Mouse (Mus musculus): Measurements from ENCODE around the gene Tmem56.

Gene Tmem56

DNA sequence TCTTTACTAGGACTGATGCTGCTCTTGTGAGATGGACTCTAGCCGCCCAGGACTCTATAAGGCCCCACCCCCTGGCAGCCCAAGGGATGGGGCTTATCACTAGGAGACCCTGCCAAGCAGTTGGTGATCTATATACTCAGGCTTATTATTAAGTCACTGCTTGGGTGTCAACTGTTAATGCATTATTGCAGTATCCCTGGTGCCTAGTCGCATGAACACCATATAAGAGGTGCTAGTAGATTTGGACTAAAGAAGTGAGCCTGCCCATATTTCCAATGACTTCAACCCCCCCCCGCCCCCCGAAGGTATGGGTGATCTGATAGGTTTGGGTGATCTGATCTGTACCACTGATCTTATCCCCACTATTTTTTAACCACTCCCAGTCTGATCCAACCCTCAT lies at the start of gene Tmem56:
TSS of gene Tmem56 (minus strand) at position 101 of the 400 bp plus-strand sequence.
- POLR2A ChIA-PET, result interaction anchor here in 1 of 4 experiments (1.0 kb wide), 1 partner anchor 9 kb away, joined by 3 read pairs; the partner anchor contains the start of gene Alg14
- CTCF ChIA-PET, result no interaction called here

DNA sequence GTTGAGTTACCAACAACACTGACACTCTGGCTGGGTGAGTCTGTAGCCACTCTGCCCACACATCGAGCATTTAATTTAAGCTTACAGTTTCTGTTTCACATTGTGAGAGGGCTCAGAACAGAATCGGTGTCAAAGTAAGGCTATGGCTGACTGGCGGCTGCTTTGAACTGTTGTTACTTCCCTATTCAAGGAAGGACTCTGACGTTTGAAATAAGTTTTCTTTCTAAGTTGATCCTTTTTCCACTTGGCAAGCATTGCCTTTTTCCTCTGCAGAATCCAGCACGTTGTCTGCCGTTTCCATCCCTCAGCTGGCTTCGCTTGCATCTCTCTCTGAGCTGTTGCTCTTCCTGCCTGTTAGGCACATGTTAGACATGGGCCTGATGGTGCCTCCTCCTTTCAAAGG lies 47.3 kb upstream of the Tmem56 start:
- CTCF ChIA-PET, result no interaction called here
- POLR2A ChIA-PET, result interaction anchor here in 3 of 4 experiments (0.5 to 1.6 kb wide), 10 partner anchors 8 to 272 kb away, joined by 3 to 4 read pairs (median 3); no protein-coding TSS in a partner anchor

DNA sequence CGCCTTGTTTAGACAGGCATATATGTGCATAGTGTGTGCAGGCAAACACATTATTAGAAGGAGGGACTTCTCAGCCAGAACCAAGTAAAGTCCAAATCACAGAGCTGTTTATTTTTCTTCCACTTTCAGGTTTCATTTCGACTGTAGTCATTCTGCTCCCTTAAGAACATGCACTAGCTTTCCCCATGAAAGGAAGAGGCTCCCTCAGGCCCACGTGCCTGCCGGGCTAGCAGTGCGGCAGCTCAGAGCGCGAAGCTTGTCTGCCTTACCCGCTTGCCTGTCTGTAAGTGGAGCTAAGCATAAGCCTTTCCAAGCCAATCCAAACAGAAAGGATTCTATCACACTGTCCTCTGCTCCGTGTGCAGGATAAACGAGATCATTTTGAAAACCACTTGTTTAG lies 46.7 kb upstream of the Tmem56 start:
- ChIA-PET CTCF (interaction anchor here in 1 of 4 experiments (0.5 kb wide), 1 partner anchor 169 kb away, joined by 3 read pairs; no protein-coding TSS in a partner anchor), POLR2A (interaction anchor here in 3 of 4 experiments (0.5 to 1.6 kb wide), 10 partner anchors 8 to 273 kb away, joined by 3 to 4 read pairs (median 3); no protein-coding TSS in a partner anchor)

GRCm38 (mm10) chr3:121327406-121327805 lies 44.5 kb upstream of the Tmem56 start:
- POLR2A ChIA-PET, result no interaction called here

DNA sequence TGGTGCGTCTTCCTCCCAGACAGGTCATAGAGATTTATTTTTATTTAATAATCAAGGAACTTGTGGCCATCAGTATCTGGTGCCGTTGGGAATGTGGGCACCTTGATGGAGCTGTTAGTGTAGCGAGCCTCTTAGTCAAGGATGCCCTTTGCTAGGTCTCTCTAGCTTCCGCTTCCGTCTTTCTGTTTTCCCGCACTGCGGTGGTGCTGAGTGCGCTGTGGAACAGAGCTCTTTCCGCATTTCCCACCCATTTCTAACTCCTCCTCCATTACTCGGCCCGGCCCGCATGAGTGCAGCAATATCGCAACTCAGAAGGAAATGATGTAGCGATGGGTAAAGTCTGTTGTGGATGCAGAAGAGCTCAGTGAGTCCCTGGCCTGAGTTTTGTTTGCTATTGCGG lies 40.5 kb upstream of the Tmem56 start:
- POLR2A ChIA-PET, result interaction anchor here in 3 of 4 experiments (0.6 to 2.1 kb wide), 16 partner anchors 11 to 207 kb away, joined by 3 to 12 read pairs (median 4); partner anchors contain the start of gene Alg14 (in 1 of the 3)
- CTCF ChIA-PET, result interaction anchor here (0.6 to 1.4 kb wide), 12 partner anchors 9 to 392 kb away, joined by 3 to 7 read pairs (median 4); partner anchors contain the start of gene Rwdd3 (in 1 of the 4)

More at GRCm38 (mm10) chr3:121327406-121327805, 44.5 kb upstream of the Tmem56 start:
- CTCF ChIA-PET, result no interaction called here

GRCm38 (mm10) chr3:121320896-121321295 lies 38.0 kb upstream of the Tmem56 start:
- CTCF ChIA-PET, result interaction anchor here in 1 of 4 experiments (0.6 kb wide), 1 partner anchor 216 kb away, joined by 3 read pairs; no protein-coding TSS in a partner anchor
- POLR2A ChIA-PET, result interaction anchor here in 3 of 4 experiments (0.6 to 1.8 kb wide), 14 partner anchors 9 to 868 kb away, joined by 3 to 6 read pairs (median 4); partner anchors contain the start of gene Alg14 (in 1 of the 3)

DNA sequence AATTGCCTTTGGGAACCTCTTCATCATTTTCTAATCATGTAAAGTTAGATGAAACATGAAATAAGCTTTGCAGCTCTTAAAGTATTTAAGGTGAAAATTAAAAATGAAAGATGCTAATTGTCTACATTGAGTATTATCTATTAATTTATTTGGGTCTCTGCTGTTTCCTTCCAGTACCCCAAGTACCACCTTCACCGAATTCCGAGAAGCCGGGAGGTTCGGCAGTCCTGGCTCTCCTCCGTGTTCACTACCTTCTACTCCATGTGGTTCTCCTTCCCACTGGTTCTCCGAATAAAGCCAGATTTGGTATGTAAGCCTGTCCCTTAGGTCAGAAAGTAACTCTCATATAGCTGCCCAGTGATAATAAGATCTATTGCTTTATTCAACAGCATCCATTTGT lies 37.0 kb upstream of the Tmem56 start:
- POLR2A ChIA-PET, result interaction anchor here in 3 of 4 experiments (0.5 to 1.6 kb wide), 4 partner anchors 10 to 869 kb away, joined by 3 to 5 read pairs (median 4); no protein-coding TSS in a partner anchor
- CTCF ChIA-PET, result interaction anchor here in 2 of 4 experiments (0.6 kb wide), 2 partner anchors 180 to 253 kb away, joined by 3 to 4 read pairs; no protein-coding TSS in a partner anchor

- ChIA-PET POLR2A (no interaction called here), CTCF (interaction anchor here in 1 of 4 experiments (0.6 kb wide), 1 partner anchor 533 kb away, joined by 8 read pairs; no protein-coding TSS in a partner anchor)
Measured at GRCm38 (mm10) chr3:121315498-121315897, 32.6 kb upstream of the Tmem56 start.

DNA sequence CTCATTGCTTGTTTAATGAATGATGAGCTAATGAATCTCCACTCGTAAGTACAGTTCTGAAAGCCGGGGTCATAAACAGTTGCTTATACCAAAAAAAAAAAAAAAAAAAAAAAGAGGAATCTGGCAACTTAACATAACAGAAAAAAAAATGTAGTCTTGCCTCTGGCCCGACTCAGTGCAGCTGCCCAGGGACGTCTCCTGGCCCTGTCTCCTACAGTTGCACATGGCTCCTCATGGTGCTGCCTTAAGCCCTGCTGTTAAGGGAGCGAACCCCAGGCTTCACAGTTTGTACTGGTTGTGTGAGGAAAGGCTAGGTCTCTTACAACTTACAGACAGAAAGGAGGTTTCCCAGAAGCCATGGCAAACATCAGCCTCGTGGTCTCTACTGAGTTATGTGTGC lies 31.3 kb upstream of the Tmem56 start:
- CTCF ChIA-PET, result interaction anchor here in 3 of 4 experiments (0.6 to 1.0 kb wide), 4 partner anchors 9 to 450 kb away, joined by 3 to 10 read pairs (median 4); no protein-coding TSS in a partner anchor
- POLR2A ChIA-PET, result interaction anchor here in 1 of 4 experiments (0.7 kb wide), 1 partner anchor 216 kb away, joined by 5 read pairs; no protein-coding TSS in a partner anchor

DNA sequence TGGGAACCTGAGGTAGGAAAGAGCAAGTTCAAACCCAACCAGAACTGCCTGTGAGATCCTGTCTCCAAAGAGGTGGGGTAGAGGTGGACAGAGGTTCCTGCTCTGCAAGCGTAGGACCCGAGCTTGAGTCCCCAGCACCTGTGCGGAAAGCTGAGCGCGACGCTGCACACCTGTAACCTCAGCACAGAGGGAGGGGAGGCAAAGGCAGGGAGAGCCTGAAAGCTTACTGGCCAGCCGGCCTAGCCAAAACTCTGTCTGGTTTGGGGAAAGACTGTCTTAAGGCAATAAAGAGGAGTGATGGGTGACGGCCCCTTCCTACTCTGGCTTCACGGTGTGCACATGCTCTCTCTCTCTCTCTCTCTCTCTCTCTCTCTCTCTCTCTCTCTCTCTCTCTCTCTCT lies 30.1 kb upstream of the Tmem56 start:
- CTCF ChIA-PET, result interaction anchor here in 2 of 4 experiments (0.7 kb wide), 2 partner anchors 117 to 147 kb away, joined by 3 to 9 read pairs; no protein-coding TSS in a partner anchor

GRCm38 (mm10) chr3:121312426-121312825 lies 29.5 kb upstream of the Tmem56 start:
- CTCF ChIA-PET, result interaction anchor here in 2 of 4 experiments (0.7 to 1.0 kb wide), 2 partner anchors 146 to 187 kb away, joined by 3 read pairs; no protein-coding TSS in a partner anchor
- POLR2A ChIA-PET, result interaction anchor here in 2 of 4 experiments (0.7 to 1.4 kb wide), 3 partner anchors 11 to 220 kb away, joined by 3 to 5 read pairs (median 5); partner anchors contain the start of gene Slc44a3 (in 1 of the 2)

More for the DNA sequence above, 30.1 kb upstream of the Tmem56 start:
- POLR2A ChIA-PET, result interaction anchor here in 3 of 4 experiments (0.6 to 1.4 kb wide), 6 partner anchors 27 to 423 kb away, joined by 3 to 5 read pairs (median 4); partner anchors contain the start of gene Slc44a3 (in 1 of the 3)

DNA sequence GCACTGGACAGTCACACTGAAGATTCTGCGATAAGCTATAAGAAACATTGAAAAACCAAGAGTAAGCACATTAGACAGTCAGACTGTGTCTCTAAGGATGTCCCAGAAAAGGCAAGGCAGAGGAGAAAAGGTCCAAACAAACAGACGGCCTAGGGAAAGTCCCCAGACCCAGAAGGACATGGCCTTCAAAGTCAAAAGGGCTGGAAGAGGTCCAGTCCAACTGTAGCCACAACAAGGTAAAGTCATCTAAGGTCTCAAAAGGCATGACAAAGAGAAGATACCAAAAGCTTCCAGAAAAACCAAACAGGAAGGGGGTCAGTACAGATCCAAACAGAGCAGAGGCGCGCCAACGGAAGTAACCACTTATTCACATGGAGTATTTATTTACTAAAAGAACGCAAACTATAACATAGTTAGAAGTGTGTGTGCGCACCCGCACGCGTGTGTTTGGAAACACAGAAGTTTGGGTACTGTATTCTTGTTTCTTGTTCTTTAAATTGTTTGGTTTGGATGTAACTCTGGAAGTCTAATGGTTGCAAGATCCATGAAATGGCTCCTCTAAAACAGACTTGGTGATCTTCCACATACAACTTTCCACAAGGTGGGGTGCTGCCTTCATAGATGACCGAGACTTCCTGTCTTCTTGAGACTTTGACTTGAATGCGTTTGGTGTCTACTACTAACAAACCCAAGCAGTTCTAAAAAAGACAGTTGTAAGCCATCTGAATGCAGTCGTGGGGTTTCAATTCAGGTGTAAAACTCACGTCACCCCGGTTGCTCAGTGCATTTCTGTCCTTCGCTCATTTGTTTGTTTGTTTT lies 27.2 kb upstream of the Tmem56 start:
- ChIA-PET CTCF (interaction anchor here in 2 of 4 experiments (0.7 to 3.6 kb wide), 3 partner anchors 98 to 426 kb away, joined by 3 to 19 read pairs (median 3); no protein-coding TSS in a partner anchor), POLR2A (interaction anchor here in 2 of 4 experiments (0.5 to 1.2 kb wide), 4 partner anchors 19 to 266 kb away, joined by 3 to 4 read pairs (median 4); partner anchors contain the start of gene Alg14 (in 1 of the 2))

DNA sequence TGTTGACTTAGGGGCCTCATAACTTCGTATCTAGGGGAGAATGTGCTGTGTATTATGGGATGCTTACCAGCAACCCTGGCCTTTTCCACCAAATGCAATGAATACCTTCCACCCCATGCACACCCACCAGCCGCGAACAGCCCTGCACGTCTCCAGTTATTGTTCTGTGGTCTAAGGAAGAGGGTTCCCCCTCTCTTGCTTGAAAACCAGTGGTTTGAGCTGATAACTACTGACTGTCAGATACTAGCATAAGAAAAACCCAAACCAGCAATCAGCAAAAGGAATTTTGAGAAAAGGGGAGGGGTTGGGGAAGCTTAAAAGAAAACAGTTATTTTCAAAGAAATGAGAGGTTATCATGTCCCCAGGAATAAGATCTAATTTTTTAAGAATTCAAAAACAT lies 26.5 kb upstream of the Tmem56 start:
- ChIA-PET POLR2A (interaction anchor here in 3 of 4 experiments (0.5 to 1.2 kb wide), 7 partner anchors 18 to 267 kb away, joined by 3 to 4 read pairs (median 3); partner anchors contain the start of genes Alg14 (in 1 of the 3) and Rwdd3 (in 1 of the 3)), CTCF (interaction anchor here in 3 of 4 experiments (0.6 to 3.6 kb wide), 5 partner anchors 24 to 471 kb away, joined by 3 to 19 read pairs (median 4); no protein-coding TSS in a partner anchor)

DNA sequence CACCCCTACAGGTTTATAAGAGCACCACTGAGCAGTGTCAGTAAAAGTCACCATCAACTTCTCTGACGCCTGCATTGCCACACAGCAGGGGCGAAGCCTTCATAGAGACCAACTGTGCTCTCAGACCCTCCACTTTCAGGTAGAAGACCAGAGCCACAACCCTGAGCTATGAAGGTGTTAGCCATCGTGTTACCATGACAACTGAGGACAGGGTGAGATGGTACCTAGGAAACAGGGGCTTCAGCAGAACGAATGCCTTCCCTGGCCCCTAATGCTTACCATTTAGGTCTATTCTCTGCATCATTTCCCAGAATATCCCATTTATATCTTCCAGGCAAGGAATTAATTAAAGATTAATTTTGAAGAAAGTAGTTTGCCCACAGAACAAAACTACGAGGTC lies 26.0 kb upstream of the Tmem56 start:
- ChIA-PET CTCF (interaction anchor here in 3 of 4 experiments (0.6 to 3.6 kb wide), 9 partner anchors 23 to 471 kb away, joined by 3 to 25 read pairs (median 6); partner anchors contain the start of gene Rwdd3 (in 1 of the 3)), POLR2A (interaction anchor here in 3 of 4 experiments (0.7 to 1.5 kb wide), 9 partner anchors 18 to 307 kb away, joined by 3 to 5 read pairs (median 3); partner anchors contain the start of genes Alg14 (in 1 of the 3) and Rwdd3 (in 1 of the 3))

DNA sequence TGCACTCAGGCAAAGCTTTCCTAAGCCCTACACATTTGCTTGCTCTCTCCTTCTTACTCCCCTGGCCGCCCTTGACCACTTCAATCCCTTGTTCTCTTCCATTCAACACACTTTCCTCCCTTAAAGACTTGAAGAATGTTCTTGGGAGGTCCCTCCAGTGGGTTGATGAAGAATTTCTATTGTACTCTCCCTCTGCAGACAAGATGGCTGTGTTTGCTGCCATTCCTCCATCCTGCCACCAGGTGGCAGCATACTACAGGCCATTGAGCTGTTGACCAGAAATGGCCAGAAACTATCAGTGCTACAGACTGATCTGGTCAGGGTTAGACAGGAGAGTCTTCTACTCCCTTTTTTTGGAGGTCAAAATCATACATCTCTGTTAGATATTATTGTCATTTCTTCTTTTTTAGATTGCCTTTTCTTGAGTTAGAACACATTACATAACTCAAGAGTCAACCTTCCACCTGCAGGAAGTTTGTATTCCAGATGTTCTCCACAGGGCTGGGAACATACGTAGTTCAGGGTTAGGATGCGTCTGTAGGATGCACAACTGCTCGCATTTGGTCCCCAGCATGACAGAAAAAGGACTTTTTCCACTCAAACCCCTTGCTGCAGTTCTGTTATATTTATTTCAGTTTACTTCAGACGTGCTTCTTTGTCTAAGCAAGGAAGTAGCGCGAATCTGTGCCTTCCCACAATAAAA lies 24.8 kb upstream of the Tmem56 start:
- POLR2A ChIA-PET, result interaction anchor here (0.6 to 1.7 kb wide), 15 partner anchors 14 to 433 kb away, joined by 3 to 5 read pairs (median 3); no protein-coding TSS in a partner anchor
- CTCF ChIA-PET, result interaction anchor here (0.6 to 3.6 kb wide), 32 partner anchors 11 to 429 kb away, joined by 3 to 25 read pairs (median 4); partner anchors contain the start of genes Alg14 (in 1 of the 4) and Rwdd3 (in 1 of the 4)

DNA sequence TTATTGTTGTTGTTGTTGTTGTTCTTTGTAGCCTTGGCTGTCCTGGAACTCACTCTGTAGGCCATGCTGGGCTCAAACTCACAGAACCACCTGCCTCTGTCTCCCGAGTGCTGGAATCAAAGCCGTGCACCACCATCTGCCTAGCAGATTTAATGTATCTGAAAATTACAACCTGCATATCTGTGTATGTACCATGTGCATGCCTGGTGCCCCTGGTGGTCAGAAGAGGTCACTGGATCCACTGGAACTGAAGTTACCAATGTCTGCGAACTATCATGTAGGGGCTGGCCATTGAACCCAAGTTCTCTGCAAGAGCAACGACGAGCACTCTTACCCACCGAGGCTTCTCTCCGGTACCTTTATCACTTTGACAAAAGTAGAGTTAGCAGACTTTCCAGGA lies 23.7 kb upstream of the Tmem56 start:
- ChIA-PET CTCF (interaction anchor here in 3 of 4 experiments (0.8 to 3.4 kb wide), 10 partner anchors 10 to 430 kb away, joined by 3 to 25 read pairs (median 6); partner anchors contain the start of gene Alg14 (in 1 of the 3)), POLR2A (interaction anchor here (0.6 to 1.7 kb wide), 7 partner anchors 11 to 435 kb away, joined by 3 to 4 read pairs (median 3); no protein-coding TSS in a partner anchor)

DNA sequence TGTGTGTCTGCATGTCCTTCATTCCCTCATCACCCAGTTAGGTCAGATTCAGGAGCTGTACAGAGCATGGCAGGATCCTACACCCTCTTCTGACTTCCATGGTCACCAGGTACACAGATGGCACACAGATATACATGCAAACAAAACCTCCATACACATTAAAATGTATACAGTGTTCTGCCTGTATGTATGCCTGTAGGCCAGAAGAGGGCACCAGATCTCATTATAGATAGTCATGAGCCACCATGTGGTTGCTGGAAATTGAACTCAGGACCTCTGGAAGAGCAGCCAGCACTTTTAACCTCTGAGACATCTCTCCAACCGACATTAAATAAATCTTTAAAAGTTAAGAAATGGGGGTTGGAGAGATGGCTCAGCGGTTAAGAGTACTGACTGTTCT lies 11.3 kb upstream of the Tmem56 start:
- CTCF ChIA-PET, result interaction anchor here in 1 of 4 experiments (1.1 kb wide), 1 partner anchor 123 kb away, joined by 5 read pairs; the partner anchor contains the start of gene Rwdd3
- POLR2A ChIA-PET, result interaction anchor here in 1 of 4 experiments (1.7 kb wide), 1 partner anchor 13 kb away, joined by 3 read pairs; no protein-coding TSS in a partner anchor

Data from embryonic stem cell, embryonic (primary cell).